Mouse (Mus musculus) intestine, embryonic 16.5 days (tissue): ENCODE data around the gene Mnx1. TPM values are rescaled to one million over a fixed set of nuclear protein-coding genes. Genes with fewer than 3 reads are reported as not detected.

ENCODE experiments used
- ATAC-seq: fragments of 200-750 bp; cut with Nextera tagmentation; 2 replicates; pipeline ENCODE4 v1.8.0; 2017; ENCODE audit warnings: moderate TSS enrichment, moderate library complexity
- H3K27ac ChIP-seq: fragments of 300-500 bp; sonication (generic); 2 replicates; pipeline ENCODE4 v1.5.1; 2014; ENCODE audit warnings: mild to moderate bottlenecking, low read length
- H3K27me3 ChIP-seq: fragments of 300-500 bp; sonication (generic); replicated peaks from 2 replicates; pipeline ENCODE4 v1.6.1; 2014; ENCODE audit warnings: low read length, control low read depth, mixed read lengths; ENCODE audit not compliant: control insufficient read depth, insufficient read depth
- H3K36me3 ChIP-seq: fragments of 300-500 bp; sonication (generic); 2 replicates; pipeline ENCODE4 v1.6.1; 2014; ENCODE audit warnings: low read length, control low read depth; ENCODE audit not compliant: control insufficient read depth, insufficient read depth
- H3K4me1 ChIP-seq: fragments of 300-500 bp; sonication (generic); 2 replicates; pipeline ENCODE4 v1.6.1; 2014; ENCODE audit warnings: low read length, control low read depth, mixed read lengths; ENCODE audit not compliant: control insufficient read depth, insufficient read depth
- H3K4me2 ChIP-seq: fragments of 300-500 bp; sonication (generic); 2 replicates; pipeline ENCODE4 v1.6.1; 2014; ENCODE audit warnings: low read depth, low read length, control low read depth
- H3K4me3 ChIP-seq: fragments of 300-500 bp; sonication (generic); 2 replicates; pipeline ENCODE4 v1.5.1; 2014; ENCODE audit warnings: mild to moderate bottlenecking, low read length
- H3K9ac ChIP-seq: fragments of 300-500 bp; sonication (generic); 2 replicates; pipeline ENCODE4 v1.6.1; 2014; ENCODE audit warnings: low read depth, low read length
- H3K9me3 ChIP-seq: fragments of 300-500 bp; sonication (generic); 2 replicates; pipeline ENCODE4 v1.6.1; 2016; ENCODE audit warnings: low read length, control low read depth; ENCODE audit not compliant: control insufficient read depth
- WGBS: fragments of 180-500 bp; shearing (Covaris S2); extraction: QIAGEN DNeasy Blood & Tissue Kit; methylation state at CpG from one replicate; pipeline ENCODE4 v1.1.7; 2014; 5-methylcytosine and 5-hydroxymethylcytosine counted together
- polyA plus RNA-seq: library from polyadenylated mRNA; unstranded; fragments of >200 nt; fragmentation: Nextera tagmentation; extraction: Ambion mirVana; gene quantifications from 2 replicates; pipeline ENCODE4 v1.2.1, GENCODE M21; 2015

The Mnx1 gene
- polyA plus RNA-seq, 1 experiment from 2014 or later = 0.22 TPM

GRCm38 (mm10) chr5:29479198-29479593, 926 bp upstream of the Mnx1 start:
- peak overlapping the region; percentile 62 for H3K4me3 ChIP-seq
- H3K36me3 ChIP-seq = no peaks in the 10 kb centered on the region
- peak overlapping the region; percentile 85 for H3K4me2 ChIP-seq
- under 1% methylated on average over 14 of the region's 14 CpGs for WGBS
- peaks cover 7% of the 10 kb centered on the region; the same call in 1 of the 2 replicates for H3K4me1 ChIP-seq
- ATAC-seq = peak; percentile 45
- 0 out of 2 replicates have a peak overlapping the region, but pooled peaks have one; percentile 65 for H3K27ac ChIP-seq
- peaks cover 58% of the 10 kb centered on the region for H3K27me3 ChIP-seq
- H3K9ac ChIP-seq = peak overlapping the region; percentile 60
- H3K9me3 ChIP-seq = no peaks in the 10 kb centered on the region

DNA sequence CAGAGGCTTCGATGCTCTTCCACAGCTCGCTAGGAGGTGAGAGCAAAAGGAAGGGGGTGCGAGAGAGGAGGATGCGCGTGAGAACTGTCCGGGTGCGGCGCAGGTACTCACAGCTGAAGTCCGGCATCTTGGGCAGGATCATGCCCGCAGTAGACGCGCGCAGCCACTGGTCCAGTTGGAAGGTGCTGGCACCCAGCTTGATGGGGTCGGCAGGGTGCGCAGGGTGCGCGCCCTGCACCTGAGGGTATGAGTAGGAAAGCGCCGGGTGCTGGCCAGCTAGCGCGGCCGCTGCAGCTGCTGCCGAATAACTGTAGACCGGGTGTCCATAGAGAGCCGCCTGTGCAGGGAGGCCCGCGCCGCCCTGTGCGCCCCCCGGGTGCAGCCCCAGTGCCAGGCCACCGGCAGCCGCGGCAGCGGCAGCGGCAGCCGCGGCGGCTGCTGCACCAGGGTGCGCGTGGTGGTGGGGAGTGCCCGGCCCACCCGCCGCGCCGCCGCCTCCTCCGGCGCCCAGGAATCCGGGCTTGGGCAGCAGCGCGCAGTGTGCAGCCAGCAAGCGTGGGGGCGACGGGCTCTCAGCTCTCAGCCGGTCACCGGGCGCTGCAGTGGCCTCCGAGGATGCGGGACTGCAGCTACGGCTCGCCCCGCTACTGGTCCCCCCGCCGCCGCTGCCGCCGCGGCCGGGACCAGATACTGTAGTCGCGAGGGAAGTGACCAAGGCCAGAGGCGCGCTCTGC, 629 bp downstream of the Mnx1 start:
- Histone ChIP-seq H3K4me1 (peaks cover 7% of the 10 kb centered on the region; the same call in 1 of the 2 replicates), H3K4me2 (peak overlapping the region; percentile 85), H3K9me3 (no peaks in the 10 kb centered on the region), H3K36me3 (no peaks in the 10 kb centered on the region), H3K27me3 (peaks cover 64% of the 10 kb centered on the region), H3K27ac (no peak overlapping the region), H3K9ac (peak overlapping the region; percentile 60), H3K4me3 (peak overlapping the region; percentile 62)
- under 1% methylated on average over 73 of the region's 73 CpGs for WGBS
- ATAC-seq = peak; percentile 39

GRCm38 (mm10) chr5:29476021-29476420, 2.2 kb downstream of the Mnx1 start:
- peak overlapping the region; percentile 85 for H3K4me2 ChIP-seq
- H3K9ac ChIP-seq = 0 out of 2 replicates have a peak overlapping the region, but pooled peaks have one; percentile 19
- no peak for ATAC-seq

GRCm38 (mm10) chr5:29475556-29475955, 2.7 kb downstream of the Mnx1 start:
- H3K4me1 ChIP-seq = peaks cover 9% of the 10 kb centered on the region; the same call in 1 of the 2 replicates
- peak overlapping the region; percentile 85 for H3K4me2 ChIP-seq
- no peak for ATAC-seq
- H3K27ac ChIP-seq = no peak overlapping the region
- H3K4me3 ChIP-seq = peak overlapping the region; percentile 62; the same call in 1 of the 2 replicates
- no peaks in the 10 kb centered on the region for H3K36me3 ChIP-seq
- WGBS = 19% methylated on average over 5 of the region's 5 CpGs
- H3K27me3 ChIP-seq = peaks cover 66% of the 10 kb centered on the region
- no peaks in the 10 kb centered on the region for H3K9me3 ChIP-seq
- H3K9ac ChIP-seq = no peak overlapping the region

More at GRCm38 (mm10) chr5:29476021-29476420, 2.2 kb downstream of the Mnx1 start:
- Histone ChIP-seq H3K27me3 (peaks cover 65% of the 10 kb centered on the region), H3K4me1 (peaks cover 9% of the 10 kb centered on the region; the same call in 1 of the 2 replicates), H3K27ac (no peak overlapping the region), H3K36me3 (no peaks in the 10 kb centered on the region), H3K4me3 (peak overlapping the region; percentile 62; the same call in 1 of the 2 replicates), H3K9me3 (no peaks in the 10 kb centered on the region)
- 6% methylated on average over 1 of the region's 1 CpGs for WGBS

DNA sequence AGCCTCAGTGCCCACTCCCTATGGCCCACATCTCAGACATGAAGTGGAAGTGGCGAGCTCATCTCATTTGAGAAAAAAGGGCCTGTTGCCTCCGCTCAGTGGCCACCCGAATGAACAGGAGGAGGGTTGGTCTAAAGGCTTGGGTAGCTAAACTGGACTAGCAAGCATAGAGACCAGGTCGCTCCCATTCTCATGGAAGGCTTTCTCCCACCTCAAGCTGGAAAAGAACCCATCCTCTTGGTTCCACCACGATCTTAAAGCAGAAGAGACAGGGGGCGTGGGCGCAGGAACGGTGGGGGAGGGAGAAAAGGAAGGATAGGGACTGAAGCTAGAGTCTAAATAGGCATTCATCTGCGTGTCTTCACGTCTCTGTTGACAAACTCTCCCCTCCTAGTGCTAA, 3.2 kb downstream of the Mnx1 start:
- H3K36me3 ChIP-seq = no peaks in the 10 kb centered on the region
- peaks cover 9% of the 10 kb centered on the region; the same call in 1 of the 2 replicates for H3K4me1 ChIP-seq
- H3K27ac ChIP-seq = no peak overlapping the region
- H3K4me3 ChIP-seq = no peak overlapping the region
- H3K9me3 ChIP-seq = no peaks in the 10 kb centered on the region
- H3K4me2 ChIP-seq = no peak overlapping the region
- ATAC-seq = no peak
- peaks cover 62% of the 10 kb centered on the region for H3K27me3 ChIP-seq
- 21% methylated on average over 10 of the region's 10 CpGs for WGBS
- H3K9ac ChIP-seq = no peak overlapping the region

DNA sequence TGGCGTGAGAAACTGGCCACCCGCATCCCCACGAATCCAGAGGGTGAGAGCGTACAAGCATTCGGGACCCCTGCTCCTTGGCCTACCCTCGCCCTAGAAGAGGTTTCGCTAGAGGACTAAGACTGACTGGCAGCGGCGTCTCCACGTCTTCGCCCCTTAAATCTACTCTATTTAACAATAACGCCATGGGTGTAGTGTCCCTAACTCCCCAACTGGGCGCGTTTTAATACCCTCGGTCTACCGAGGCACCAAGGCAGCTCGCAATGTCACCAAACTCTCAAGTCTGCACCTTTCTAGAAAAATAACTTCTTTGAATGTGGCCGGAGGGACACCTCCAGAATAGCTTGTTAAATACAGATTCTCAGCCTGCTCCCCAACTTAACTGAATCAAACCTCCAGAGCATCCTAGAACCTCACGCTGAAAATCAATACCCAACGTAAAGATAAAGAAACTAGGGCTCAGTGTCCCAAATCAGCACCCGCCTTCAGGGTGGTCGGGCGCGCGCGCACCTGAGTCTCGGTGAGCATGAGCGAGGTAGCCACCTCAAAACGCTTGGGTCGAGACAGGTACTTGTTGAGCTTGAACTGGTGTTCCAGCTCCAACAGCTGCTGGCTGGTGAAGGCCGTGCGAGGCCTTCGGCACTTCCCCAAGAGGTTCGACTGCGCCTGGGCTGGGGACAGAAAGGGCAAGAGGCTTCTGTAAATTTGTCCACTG, 3.9 kb downstream of the Mnx1 start:
- no peak overlapping the region for H3K4me3 ChIP-seq
- H3K27me3 ChIP-seq = peaks cover 68% of the 10 kb centered on the region
- no peaks in the 10 kb centered on the region for H3K36me3 ChIP-seq
- H3K4me1 ChIP-seq = peaks cover 9% of the 10 kb centered on the region; the same call in 1 of the 2 replicates
- ATAC-seq = no peak
- H3K27ac ChIP-seq = no peak overlapping the region
- no peak overlapping the region for H3K9ac ChIP-seq
- WGBS = 26% methylated on average over 35 of the region's 35 CpGs
- H3K4me2 ChIP-seq = no peak overlapping the region
- no peaks in the 10 kb centered on the region for H3K9me3 ChIP-seq

- Histone ChIP-seq H3K4me1 (peaks cover 9% of the 10 kb centered on the region; the same call in 1 of the 2 replicates), H3K9ac (no peak overlapping the region), H3K36me3 (no peaks in the 10 kb centered on the region), H3K4me2 (no peak overlapping the region), H3K4me3 (no peak overlapping the region), H3K27me3 (peaks cover 71% of the 10 kb centered on the region), H3K9me3 (no peaks in the 10 kb centered on the region), H3K27ac (no peak overlapping the region)
- 25% methylated on average over 35 of the region's 35 CpGs for WGBS
- ATAC-seq = no peak
Observed at GRCm38 (mm10) chr5:29473551-29474245, 4.6 kb downstream of the Mnx1 start.

DNA sequence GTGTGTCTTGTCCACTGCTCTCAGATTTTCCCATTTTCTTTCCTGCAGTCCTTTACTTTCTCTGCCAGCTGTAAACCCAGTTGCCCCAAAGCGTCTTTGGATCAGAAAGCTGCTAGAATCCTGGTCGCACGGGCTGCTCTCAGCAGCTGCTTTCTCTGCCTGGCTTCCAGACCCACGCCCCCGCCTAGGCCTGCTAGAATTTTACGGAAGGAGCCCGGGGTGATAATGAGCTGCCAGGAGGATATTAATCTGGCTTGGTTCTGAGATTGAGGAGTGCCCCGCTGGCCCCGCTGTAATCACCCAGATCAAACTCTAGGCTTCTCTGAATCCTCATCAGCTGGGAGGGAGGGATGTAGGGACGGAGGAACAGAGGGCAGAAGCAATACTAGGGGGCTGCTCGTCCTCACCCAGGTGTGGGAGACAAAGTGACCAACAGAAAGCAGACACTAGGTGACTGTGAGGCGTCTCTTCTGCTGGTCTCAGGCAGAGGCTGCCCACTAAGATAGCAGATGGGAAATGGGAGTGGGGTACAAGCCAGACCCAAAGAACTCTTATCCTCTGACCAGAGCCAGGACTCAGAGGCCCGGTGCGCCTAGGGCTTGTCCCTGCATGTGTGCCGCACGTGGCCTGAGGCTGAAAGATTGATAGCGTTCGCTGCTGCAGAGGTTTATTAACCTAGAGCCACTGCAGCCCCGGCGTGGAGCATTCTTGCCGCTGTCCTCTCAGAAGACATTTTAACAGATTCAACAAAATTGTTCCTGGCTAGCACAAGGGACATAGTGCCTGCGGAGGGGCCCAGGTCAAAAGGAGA, 6.2 kb downstream of the Mnx1 start:
- ATAC-seq = no peak
- Histone ChIP-seq H3K27me3 (peaks cover 64% of the 10 kb centered on the region), H3K9ac (no peak overlapping the region), H3K27ac (no peak overlapping the region), H3K36me3 (no peaks in the 10 kb centered on the region), H3K9me3 (no peaks in the 10 kb centered on the region), H3K4me2 (no peak overlapping the region), H3K4me1 (peaks cover 6% of the 10 kb centered on the region; the same call in 1 of the 2 replicates), H3K4me3 (no peak overlapping the region)
- 16% methylated on average over 22 of the region's 22 CpGs for WGBS
